Mouse (Mus musculus) testis, adult 2 months (tissue): ENCODE measurements around the gene Nrxn2.

Source experiments
- CTCF ChIP-seq: fragments of 200-500 bp; IDR thresholded peaks from 2 replicates; pipeline ENCODE4 v1.5.1; 2012; ENCODE audit warnings: low read depth, mild to moderate bottlenecking, inconsistent platforms, low read length, moderate library complexity; ENCODE audit not compliant: control insufficient read depth, insufficient read depth, insufficient replicate concordance
- POLR2A ChIP-seq: fragments of 200-500 bp; IDR thresholded peaks from 2 replicates; pipeline ENCODE4 v1.6.1; 2012; ENCODE audit warnings: low read depth, mild to moderate bottlenecking, inconsistent platforms, low read length, moderate library complexity; ENCODE audit not compliant: control insufficient read depth

DNA sequence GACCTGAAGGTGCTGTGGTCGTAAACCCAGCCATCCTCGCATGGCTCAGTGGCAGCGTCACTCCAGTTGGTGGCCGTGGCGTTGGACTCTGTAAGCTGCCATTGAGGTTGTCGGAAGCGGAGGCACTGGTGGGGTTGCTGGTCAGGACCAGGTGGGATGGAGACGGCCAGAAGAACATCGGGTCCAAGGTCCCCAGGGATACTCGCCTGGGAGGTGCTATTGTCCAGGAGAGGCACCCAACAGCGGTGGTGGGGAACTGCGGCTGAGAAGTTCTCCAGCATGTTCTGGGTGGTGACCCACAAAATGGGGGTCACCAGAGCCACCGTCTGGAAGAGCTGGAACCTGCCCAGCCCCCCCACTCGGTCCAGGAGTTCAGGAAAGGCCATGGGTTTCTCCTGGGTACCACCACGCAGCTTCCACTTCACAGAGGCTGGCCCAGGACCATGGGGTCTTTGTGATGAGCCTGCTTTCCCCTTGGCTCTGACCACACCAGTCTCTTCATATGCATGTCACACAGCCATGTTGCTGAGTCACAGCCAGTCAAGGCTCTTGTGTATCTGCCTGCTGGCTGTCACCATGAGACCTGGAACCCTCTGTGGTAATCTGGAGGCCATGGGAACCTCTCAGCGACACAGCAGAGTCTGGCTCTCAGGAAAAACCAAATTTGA, 124.0 kb downstream of the Nrxn2 start, which contains the start of gene Slc22a12:
- TF ChIP-seq POLR2A (no peak), CTCF (no peak)
